Mouse (Mus musculus): ENCODE data around the gene Etnk1. TPM values are rescaled to one million over a fixed set of nuclear protein-coding genes. Genes with fewer than 3 reads are reported as not detected.

Etnk1 gene
- polyA plus RNA-seq, 1 experiment = 6.6 TPM

- no peak overlapping the region for H3K4me3 ChIP-seq
- no peaks in the 10 kb centered on the region for H3K27me3 ChIP-seq (ENCODE audit: control insufficient read depth, insufficient read depth, insufficient read length)
- no peaks in the 10 kb centered on the region for H3K36me3 ChIP-seq (ENCODE audit: control insufficient read depth, insufficient read depth)
- H3K79me2 ChIP-seq (ENCODE audit: control insufficient read depth, insufficient read depth) = no peaks in the 10 kb centered on the region
- TF ChIP-seq POLR2AphosphoS2 (IDR thresholded peaks at IDR 0.05; ENCODE audit: insufficient read length, low read depth) (no peak), MYOD1 (IDR thresholded peaks at IDR 0.05; ENCODE audit: control insufficient read depth in 1 of 3, insufficient read length in 2 of 3, low read depth in 2 of 3) (no peak), E2F4 (IDR thresholded peaks at IDR 0.05; ENCODE audit: insufficient read depth) (no peak), POLR2A (IDR thresholded peaks at IDR 0.05; ENCODE audit: insufficient read length, low read depth) (no peak)
- H3K4me2 ChIP-seq (ENCODE audit: low read depth) = no peak overlapping the region
- H3ac ChIP-seq (ENCODE audit: control insufficient read depth, insufficient read length) = no peak overlapping the region
Observed at GRCm38 (mm10) chr6:143129952-143130351, 37.1 kb upstream of the Etnk1 start.

- Histone ChIP-seq H3K27me3 (ENCODE audit: control insufficient read depth, insufficient read depth, insufficient read length) (no peaks in the 10 kb centered on the region), H3K4me3 (no peak overlapping the region), H3ac (ENCODE audit: control insufficient read depth, insufficient read length) (no peak overlapping the region), H3K4me2 (ENCODE audit: low read depth) (no peak overlapping the region), H3K79me2 (ENCODE audit: control insufficient read depth, insufficient read depth) (no peaks in the 10 kb centered on the region), H3K36me3 (ENCODE audit: control insufficient read depth, insufficient read depth) (no peaks in the 10 kb centered on the region)
- TF ChIP-seq CEBPB (IDR thresholded peaks at IDR 0.05; ENCODE audit: insufficient read depth, poor library complexity, severe bottlenecking) (no peak), REST (IDR thresholded peaks at IDR 0.05; ENCODE audit: insufficient read depth, insufficient read length) (no peak)
Observed at GRCm38 (mm10) chr6:143130411-143130810, 36.6 kb upstream of the Etnk1 start.

GRCm38 (mm10) chr6:143131895-143132652 lies 34.9 kb upstream of the Etnk1 start:
- no peaks in the 10 kb centered on the region for H3K27me3 ChIP-seq (ENCODE audit: control insufficient read depth, insufficient read depth, insufficient read length)
- H3ac ChIP-seq (ENCODE audit: control insufficient read depth, insufficient read length) = no peak overlapping the region
- H3K79me2 ChIP-seq (ENCODE audit: control insufficient read depth, insufficient read depth) = no peaks in the 10 kb centered on the region
- H3K36me3 ChIP-seq (ENCODE audit: control insufficient read depth, insufficient read depth) = no peaks in the 10 kb centered on the region
- no peak overlapping the region for H3K4me3 ChIP-seq
- no peak for TF ChIP-seq TCF12 (IDR thresholded peaks at IDR 0.05; ENCODE audit: insufficient read depth, poor library complexity, severe bottlenecking)
- H3K4me2 ChIP-seq (ENCODE audit: low read depth) = no peak overlapping the region

GRCm38 (mm10) chr6:143133150-143133549 lies 33.9 kb upstream of the Etnk1 start:
- Histone ChIP-seq H3ac (ENCODE audit: control insufficient read depth, insufficient read length) (no peak overlapping the region), H3K4me2 (ENCODE audit: low read depth) (no peak overlapping the region), H3K36me3 (ENCODE audit: control insufficient read depth, insufficient read depth) (no peaks in the 10 kb centered on the region), H3K79me2 (ENCODE audit: control insufficient read depth, insufficient read depth) (no peaks in the 10 kb centered on the region), H3K27me3 (ENCODE audit: control insufficient read depth, insufficient read depth, insufficient read length) (no peaks in the 10 kb centered on the region), H3K4me3 (no peak overlapping the region)
- TF ChIP-seq MYOD1 (IDR thresholded peaks at IDR 0.05; ENCODE audit: control insufficient read depth in 1 of 3, insufficient read length in 2 of 3, low read depth in 2 of 3) (no peak), REST (IDR thresholded peaks at IDR 0.05; ENCODE audit: insufficient read depth, insufficient read length) (no peak), MYOG (IDR thresholded peaks at IDR 0.05; ENCODE audit: control insufficient read depth in 1 of 3, insufficient read depth in 1 of 3, insufficient read length in 2 of 3, low read depth in 2 of 3) (no peak), MAX (IDR thresholded peaks at IDR 0.05; ENCODE audit: low read depth) (no peak), USF1 (IDR thresholded peaks at IDR 0.05; ENCODE audit: low read depth) (no peak), TCF12 (IDR thresholded peaks at IDR 0.05; ENCODE audit: insufficient read depth, poor library complexity, severe bottlenecking) (no peak), POLR2AphosphoS2 (IDR thresholded peaks at IDR 0.05; ENCODE audit: insufficient read length, low read depth) (no peak), POLR2A (IDR thresholded peaks at IDR 0.05; ENCODE audit: insufficient read length, low read depth) (no peak), SRF (IDR thresholded peaks at IDR 0.05; ENCODE audit: control insufficient read depth, insufficient read length, low read depth) (no peak), CEBPB (IDR thresholded peaks at IDR 0.05; ENCODE audit: insufficient read depth, poor library complexity, severe bottlenecking) (no peak), TCF3 (IDR thresholded peaks at IDR 0.05; ENCODE audit: insufficient read length, low read depth) (no peak), E2F4 (IDR thresholded peaks at IDR 0.05; ENCODE audit: insufficient read depth) (no peak)

GRCm38 (mm10) chr6:143135097-143135496 lies 31.9 kb upstream of the Etnk1 start:
- Histone ChIP-seq H3K36me3 (ENCODE audit: control insufficient read depth, insufficient read depth) (no peaks in the 10 kb centered on the region), H3K4me3 (no peak overlapping the region), H3K4me2 (ENCODE audit: low read depth) (no peak overlapping the region), H3ac (ENCODE audit: control insufficient read depth, insufficient read length) (no peak overlapping the region), H3K79me2 (ENCODE audit: control insufficient read depth, insufficient read depth) (no peaks in the 10 kb centered on the region), H3K27me3 (ENCODE audit: control insufficient read depth, insufficient read depth, insufficient read length) (no peaks in the 10 kb centered on the region)
- TF ChIP-seq CEBPB (IDR thresholded peaks at IDR 0.05; ENCODE audit: insufficient read depth, poor library complexity, severe bottlenecking) (no peak), POLR2AphosphoS2 (IDR thresholded peaks at IDR 0.05; ENCODE audit: insufficient read length, low read depth) (no peak), MYOG (IDR thresholded peaks at IDR 0.05; ENCODE audit: control insufficient read depth in 1 of 3, insufficient read depth in 1 of 3, insufficient read length in 2 of 3, low read depth in 2 of 3) (no peak), SRF (IDR thresholded peaks at IDR 0.05; ENCODE audit: control insufficient read depth, insufficient read length, low read depth) (no peak), POLR2A (IDR thresholded peaks at IDR 0.05; ENCODE audit: insufficient read length, low read depth) (no peak), TCF3 (IDR thresholded peaks at IDR 0.05; ENCODE audit: insufficient read length, low read depth) (no peak), TCF12 (IDR thresholded peaks at IDR 0.05; ENCODE audit: insufficient read depth, poor library complexity, severe bottlenecking) (no peak), REST (IDR thresholded peaks at IDR 0.05; ENCODE audit: insufficient read depth, insufficient read length) (no peak), USF1 (IDR thresholded peaks at IDR 0.05; ENCODE audit: low read depth) (no peak), MYOD1 (IDR thresholded peaks at IDR 0.05; ENCODE audit: control insufficient read depth in 1 of 3, insufficient read length in 2 of 3, low read depth in 2 of 3) (no peak), E2F4 (IDR thresholded peaks at IDR 0.05; ENCODE audit: insufficient read depth) (no peak), MAX (IDR thresholded peaks at IDR 0.05; ENCODE audit: low read depth) (no peak)
